Mouse (Mus musculus) intestine, postnatal 0 days (tissue): ENCODE measurements around the gene Stip1. TPM values are rescaled to one million over a fixed set of nuclear protein-coding genes. Genes with fewer than 3 reads are reported as not detected.
A peak's percentile ranks its signal among the peaks of the same experiment; 100 is the strongest.

ENCODE experiments used
- ATAC-seq: fragments of 200-750 bp; cut with Nextera tagmentation; 2 replicates; pipeline ENCODE4 v1.8.0; 2017; ENCODE audit warnings: mild to moderate bottlenecking, moderate TSS enrichment, moderate library complexity
- H3K27ac ChIP-seq: fragments of 300-500 bp; sonication (generic); 2 replicates; pipeline ENCODE4 v1.5.1; 2014; ENCODE audit warnings: mild to moderate bottlenecking, low read depth, low read length, moderate library complexity
- H3K27me3 ChIP-seq: fragments of 300-500 bp; sonication (generic); replicated peaks from 2 replicates; pipeline ENCODE4 v1.6.1; 2014; ENCODE audit warnings: low read length, mixed read lengths; ENCODE audit not compliant: control insufficient read depth, insufficient read depth
- H3K36me3 ChIP-seq: fragments of 300-500 bp; sonication (generic); 2 replicates; pipeline ENCODE4 v1.6.1; 2014; ENCODE audit warnings: mild to moderate bottlenecking, moderate library complexity; ENCODE audit not compliant: control insufficient read depth, insufficient read depth
- H3K4me1 ChIP-seq: fragments of 300-500 bp; sonication (generic); replicated peaks from 2 replicates; pipeline ENCODE4 v1.6.1; 2014; ENCODE audit warnings: antibody characterized with exemption, low read length, mixed read lengths; ENCODE audit not compliant: control insufficient read depth, insufficient read depth
- H3K4me2 ChIP-seq: fragments of 300-500 bp; sonication (generic); replicated peaks from 2 replicates; pipeline ENCODE4 v1.6.1; 2014; ENCODE audit warnings: low read depth, mild to moderate bottlenecking, moderate library complexity
- H3K4me3 ChIP-seq: fragments of 300-500 bp; sonication (generic); 2 replicates; pipeline ENCODE4 v1.5.1; 2014; ENCODE audit warnings: low read depth, low read length
- H3K9ac ChIP-seq: fragments of 300-500 bp; sonication (generic); 2 replicates; pipeline ENCODE4 v1.6.1; 2014; ENCODE audit warnings: mild to moderate bottlenecking, low read depth, low read length
- H3K9me3 ChIP-seq: fragments of 300-500 bp; sonication (generic); 2 replicates; pipeline ENCODE4 v1.6.1; 2016; ENCODE audit warnings: mixed run types; ENCODE audit not compliant: control insufficient read depth
- CTCF ChIP-seq: sonication (generic); IDR thresholded peaks from 2 replicates; pipeline ENCODE4 v1.5.1; 2016; ENCODE audit warnings: low read depth, mild to moderate bottlenecking, control low read depth, antibody characterized with exemption, moderate library complexity
- WGBS: fragments of 180-500 bp; shearing (Covaris S2); extraction: QIAGEN DNeasy Blood & Tissue Kit; methylation state at CpG from one replicate; pipeline ENCODE4 v1.1.7; 2014; 5-methylcytosine and 5-hydroxymethylcytosine counted together
- polyA plus RNA-seq: library from polyadenylated mRNA; unstranded; fragments of >200 nt; fragmentation: Nextera tagmentation; extraction: Ambion mirVana; gene quantifications from 2 replicates; pipeline ENCODE4 v1.2.1, GENCODE M21; 2015

Gene Stip1
- polyA plus RNA-seq, 1 experiment from 2014 or later, result 47.8 TPM

DNA sequence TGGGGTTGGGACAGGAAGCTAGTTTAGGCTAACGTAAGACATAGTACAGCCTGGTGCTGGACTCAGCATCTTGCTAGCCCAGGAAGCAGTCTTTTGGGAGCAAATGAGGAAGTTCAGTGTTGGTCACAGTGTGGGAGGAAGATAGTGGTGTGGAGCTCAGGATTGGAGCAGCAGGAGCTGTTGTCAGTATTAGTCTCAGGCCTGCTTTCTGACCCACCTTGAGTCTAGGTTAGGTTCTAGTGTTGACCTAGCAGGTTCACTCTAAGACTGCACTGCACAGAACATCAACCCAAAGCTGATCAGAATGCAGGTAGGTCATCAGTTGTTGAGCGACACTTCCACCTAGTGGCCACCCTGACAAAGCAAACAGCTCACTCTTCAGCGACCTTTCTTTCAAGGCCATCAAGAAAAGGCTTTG, 19.5 kb downstream of the Stip1 start:
- no peaks in the 10 kb centered on the region for H3K9me3 ChIP-seq
- peak; percentile 71 for ATAC-seq
- H3K27me3 ChIP-seq, result no peaks in the 10 kb centered on the region
- peak; percentile 91 for TF ChIP-seq CTCF
- H3K9ac ChIP-seq, result no peak overlapping the region
- H3K4me2 ChIP-seq, result no peak overlapping the region
- H3K4me3 ChIP-seq, result no peak overlapping the region
- H3K36me3 ChIP-seq, result peaks cover 46% of the 10 kb centered on the region
- WGBS, result 40% methylated on average over 3 of the region's 3 CpGs
- H3K4me1 ChIP-seq, result no peaks in the 10 kb centered on the region
- H3K27ac ChIP-seq, result peak overlapping the region; percentile 36

GRCm38 (mm10) chr19:7019191-7019590, 20.6 kb downstream of the Stip1 start, which contains the start of gene Fermt3:
Gene Fermt3, minus strand, starts transcription at chr19:7019469.
- 0 out of 2 replicates have a peak, but pooled peaks have one; percentile 29 for ATAC-seq
- peaks cover 35% of the 10 kb centered on the region for H3K36me3 ChIP-seq
- no peaks in the 10 kb centered on the region for H3K27me3 ChIP-seq
- H3K4me2 ChIP-seq, result peak within 1 kb of the TSS; percentile 33; the same call in 1 of the 2 replicates
- no peaks in the 10 kb centered on the region for H3K4me1 ChIP-seq
- no peak for TF ChIP-seq CTCF
- no peaks in the 10 kb centered on the region for H3K9me3 ChIP-seq
- H3K9ac ChIP-seq, result no peak within 1 kb of the TSS
- H3K4me3 ChIP-seq, result no peak within 1 kb of the TSS
- 53% methylated on average over 5 of the region's 5 CpGs for WGBS
- H3K27ac ChIP-seq, result peak within 1 kb of the TSS; percentile 36

GRCm38 (mm10) chr19:7018546-7018945, 21.2 kb downstream of the Stip1 start:
- Histone ChIP-seq H3K9me3 (no peaks in the 10 kb centered on the region), H3K36me3 (peaks cover 36% of the 10 kb centered on the region), H3K27ac (peak overlapping the region; percentile 17), H3K9ac (no peak overlapping the region), H3K27me3 (no peaks in the 10 kb centered on the region), H3K4me2 (peak overlapping the region; percentile 4; the same call in 1 of the 2 replicates), H3K4me3 (no peak overlapping the region), H3K4me1 (no peaks in the 10 kb centered on the region)
- TF ChIP-seq CTCF, result no peak
- ATAC-seq, result no peak
- WGBS, result 90% methylated on average over 11 of the region's 11 CpGs

DNA sequence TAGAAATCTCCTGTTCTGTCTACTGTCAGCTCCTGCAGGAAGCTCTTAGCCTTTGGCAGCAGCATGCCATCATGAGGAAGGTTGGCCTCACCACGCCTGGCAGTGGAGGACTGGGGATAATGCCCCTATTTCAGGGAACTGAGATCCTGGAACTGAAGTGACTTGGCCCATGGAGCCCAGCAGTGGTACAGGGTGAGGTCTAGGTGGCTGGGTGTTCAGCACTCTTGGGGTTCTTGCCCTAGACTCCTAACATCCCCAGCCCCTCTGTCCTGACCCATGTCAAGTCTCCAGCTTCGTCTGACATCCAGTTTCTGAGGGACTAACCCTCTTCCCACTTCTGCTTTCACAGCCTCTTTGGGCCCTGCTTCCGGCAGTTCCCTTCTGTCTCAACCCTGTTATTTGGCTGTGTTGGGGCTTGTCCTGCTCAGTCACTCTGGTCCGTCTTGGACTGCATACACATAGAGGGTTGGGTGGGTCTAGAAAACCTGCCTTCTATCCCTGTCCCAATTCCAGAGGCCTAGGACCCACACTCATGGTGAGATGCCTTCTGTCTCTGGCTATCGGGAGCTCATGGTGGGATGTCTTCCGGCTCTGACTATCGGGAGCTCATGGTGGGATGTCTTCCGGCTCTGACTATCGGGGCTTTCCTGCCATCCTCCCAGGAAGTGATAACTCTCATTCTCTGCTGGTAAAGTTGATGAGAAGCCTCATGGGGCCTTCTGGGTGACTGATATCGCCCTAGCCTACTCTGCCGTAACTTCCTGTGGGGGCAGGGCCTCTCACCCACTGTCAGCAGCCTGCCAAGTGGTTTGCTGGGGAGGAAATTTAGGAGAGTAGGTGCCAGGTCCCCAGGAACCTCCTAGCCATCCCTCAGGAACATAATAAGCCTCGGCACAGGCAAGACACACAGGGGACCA, 22.0 kb downstream of the Stip1 start:
- Histone ChIP-seq H3K36me3 (peaks cover 32% of the 10 kb centered on the region), H3K27ac (peak overlapping the region; percentile 15; the same call in 1 of the 2 replicates), H3K4me3 (no peak overlapping the region), H3K9ac (no peak overlapping the region), H3K4me1 (no peaks in the 10 kb centered on the region), H3K9me3 (no peaks in the 10 kb centered on the region), H3K4me2 (peak overlapping the region; percentile 17; the same call in 1 of the 2 replicates), H3K27me3 (no peaks in the 10 kb centered on the region)
- ATAC-seq, result no peak
- no peak for TF ChIP-seq CTCF
- WGBS, result 77% methylated on average over 12 of the region's 12 CpGs

- WGBS, result 91% methylated on average over 20 of the region's 20 CpGs
- H3K9me3 ChIP-seq, result no peaks in the 10 kb centered on the region
- H3K4me3 ChIP-seq, result no peak overlapping the region
- no peak overlapping the region for H3K4me2 ChIP-seq
- no peak overlapping the region for H3K9ac ChIP-seq
- H3K36me3 ChIP-seq, result 0 out of 2 replicates have a peak, but pooled peaks cover 8% of the 10 kb centered on the region
- no peak for TF ChIP-seq CTCF
- H3K4me1 ChIP-seq, result no peaks in the 10 kb centered on the region
- H3K27me3 ChIP-seq, result no peaks in the 10 kb centered on the region
- H3K27ac ChIP-seq, result no peak overlapping the region
- no peak for ATAC-seq
These were observed 25.2 kb downstream of the Stip1 start for GRCm38 (mm10) chr19:7014481-7015135.

DNA sequence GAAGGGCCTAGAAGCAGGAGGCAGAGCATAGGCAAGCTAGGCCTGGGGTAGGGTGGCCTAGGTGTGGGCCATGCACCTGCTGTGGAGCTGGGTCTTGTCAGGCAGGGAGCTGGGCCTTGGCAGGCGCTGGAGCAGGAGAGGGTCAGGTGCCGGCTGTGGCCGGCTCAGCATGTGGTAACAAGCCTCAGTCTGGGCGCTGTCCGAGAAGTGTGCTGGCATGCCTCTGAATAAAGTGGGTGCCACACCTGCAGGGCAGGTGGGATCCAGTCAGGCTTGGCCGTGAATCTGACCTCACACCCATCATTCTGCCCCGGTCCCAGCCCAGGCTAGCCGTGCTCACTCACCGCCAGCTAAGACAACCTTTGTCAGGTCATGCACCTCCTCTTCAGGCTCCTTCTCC, 25.8 kb downstream of the Stip1 start:
- H3K4me1 ChIP-seq, result no peaks in the 10 kb centered on the region
- H3K4me3 ChIP-seq, result no peak overlapping the region
- H3K9ac ChIP-seq, result no peak overlapping the region
- no peak for ATAC-seq
- TF ChIP-seq CTCF, result no peak
- no peak overlapping the region for H3K27ac ChIP-seq
- 0 out of 2 replicates have a peak, but pooled peaks cover 8% of the 10 kb centered on the region for H3K36me3 ChIP-seq
- no peak overlapping the region for H3K4me2 ChIP-seq
- H3K27me3 ChIP-seq, result no peaks in the 10 kb centered on the region
- no peaks in the 10 kb centered on the region for H3K9me3 ChIP-seq
- WGBS, result 89% methylated on average over 9 of the region's 9 CpGs
